Mouse (Mus musculus) layer of hippocampus, postnatal 10 days (tissue): ENCODE data around the gene Dmrta2. TPM values are rescaled to one million over a fixed set of nuclear protein-coding genes. Genes with fewer than 3 reads are reported as not detected.

ENCODE experiments used
- DNase-seq, 2 experiments: peaks; one replicate each; pipeline ENCODE4 v3.0.0; 2021; ENCODE audit warnings: low spot score in 2 of 2
- total RNA-seq, 2 experiments: library from RNA; stranded (reverse); gene quantifications; 2 replicates each; pipeline ENCODE4 v1.2.3; 2021

Dmrta2 gene
- total RNA-seq, 2 experiments from 2014 or later: 6.3 to 8.1 TPM

DNA sequence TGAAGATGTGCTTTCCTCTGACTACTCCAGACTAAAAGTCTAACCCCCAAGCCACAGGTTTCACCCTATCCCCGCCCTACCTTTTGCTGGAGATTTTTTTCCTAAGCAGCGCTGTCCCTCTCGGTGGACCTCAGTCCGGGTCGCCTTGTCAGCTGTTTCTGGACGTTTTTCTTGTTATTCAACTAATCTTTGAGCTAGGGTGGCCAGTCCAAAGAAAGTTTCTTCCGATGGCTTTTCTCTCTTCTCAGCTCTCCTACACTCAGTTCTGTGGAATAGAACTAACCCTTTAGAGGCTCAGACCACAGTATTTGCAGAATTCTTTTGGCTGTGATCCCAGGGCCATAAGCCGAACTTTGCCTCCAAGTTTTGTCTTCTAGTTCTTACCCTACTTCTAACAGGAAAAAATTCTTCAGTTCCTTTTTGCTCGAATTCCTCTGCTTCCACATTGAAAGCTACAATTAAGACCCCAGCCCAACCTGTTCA lies 1.0 kb downstream of the Dmrta2 start:
- no peak for DNase-seq

DNA sequence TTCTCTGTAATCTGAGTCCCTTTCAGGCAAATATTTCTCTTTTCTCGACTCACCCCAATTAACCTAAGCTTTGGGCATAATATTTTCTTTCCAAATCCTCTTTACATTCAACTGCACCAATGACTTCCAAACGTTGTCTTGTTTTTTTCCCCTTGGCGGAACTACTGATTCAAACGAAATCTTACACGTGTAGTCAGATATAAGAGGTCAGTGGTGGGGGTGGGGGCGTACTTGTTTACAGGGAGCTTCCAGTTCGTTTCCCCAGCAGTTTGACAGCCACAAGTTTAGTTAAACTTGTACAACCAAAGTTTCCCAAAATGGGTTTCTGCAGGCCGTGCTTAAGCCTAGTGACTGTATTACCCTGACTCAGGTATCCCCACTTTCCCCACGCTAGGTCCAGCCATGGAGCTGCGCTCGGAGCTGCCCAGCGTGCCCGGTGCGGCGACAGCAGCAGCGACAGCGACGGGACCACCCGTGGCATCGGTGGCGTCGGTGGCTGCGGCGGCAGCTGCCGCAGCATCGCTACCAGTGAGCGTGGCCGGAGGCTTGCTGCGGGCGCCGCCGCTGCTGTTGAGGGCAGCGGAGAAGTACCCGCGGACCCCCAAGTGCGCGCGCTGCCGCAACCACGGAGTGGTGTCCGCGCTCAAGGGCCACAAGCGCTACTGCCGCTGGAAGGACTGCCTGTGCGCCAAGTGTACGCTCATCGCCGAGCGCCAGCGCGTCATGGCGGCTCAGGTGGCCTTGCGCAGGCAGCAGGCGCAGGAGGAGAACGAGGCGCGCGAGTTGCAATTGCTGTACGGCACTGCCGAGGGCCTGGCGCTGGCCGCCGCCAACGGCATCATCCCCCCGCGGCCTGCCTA lies 1.8 kb downstream of the Dmrta2 start:
- peak; percentile 40 to 54 for DNase-seq

DNA sequence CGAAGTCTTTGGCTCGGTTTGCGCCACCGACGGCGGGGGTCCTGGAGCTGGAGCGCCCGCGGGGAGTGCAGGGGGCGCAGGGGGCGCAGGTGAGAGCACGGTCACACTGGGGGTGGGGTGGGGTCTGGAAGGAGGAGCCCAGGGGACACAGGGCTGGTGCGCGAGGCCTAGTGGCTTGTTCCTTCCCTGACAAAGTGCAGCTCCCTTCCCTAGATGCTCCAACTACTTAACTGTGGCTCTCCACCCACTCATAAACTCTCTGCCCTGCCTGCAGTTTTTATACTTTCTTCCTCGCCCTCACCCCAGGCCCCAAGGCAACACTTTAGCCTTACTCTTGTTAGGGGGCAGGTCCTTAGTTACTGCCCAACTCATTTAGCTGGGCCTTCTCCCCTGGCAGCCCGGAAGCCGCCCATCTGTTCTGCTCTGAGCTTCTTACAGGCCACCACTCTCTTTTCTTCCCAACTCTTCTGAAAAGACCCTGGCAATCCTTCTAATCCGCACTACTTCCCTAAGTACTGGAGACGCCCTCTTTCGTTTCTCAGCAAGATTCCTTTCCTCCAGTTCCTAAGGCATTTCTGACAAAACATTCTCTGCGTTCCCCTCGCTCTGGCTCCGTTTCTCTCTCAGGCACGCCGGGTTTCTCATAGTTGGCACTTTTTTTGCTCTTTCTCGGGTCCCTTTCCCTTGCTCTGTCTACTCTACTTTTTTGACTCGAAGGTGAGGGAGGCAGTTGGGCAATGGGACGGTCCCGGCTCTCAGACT lies 2.6 kb downstream of the Dmrta2 start:
- DNase-seq: peak; percentile 37 to 45

DNA sequence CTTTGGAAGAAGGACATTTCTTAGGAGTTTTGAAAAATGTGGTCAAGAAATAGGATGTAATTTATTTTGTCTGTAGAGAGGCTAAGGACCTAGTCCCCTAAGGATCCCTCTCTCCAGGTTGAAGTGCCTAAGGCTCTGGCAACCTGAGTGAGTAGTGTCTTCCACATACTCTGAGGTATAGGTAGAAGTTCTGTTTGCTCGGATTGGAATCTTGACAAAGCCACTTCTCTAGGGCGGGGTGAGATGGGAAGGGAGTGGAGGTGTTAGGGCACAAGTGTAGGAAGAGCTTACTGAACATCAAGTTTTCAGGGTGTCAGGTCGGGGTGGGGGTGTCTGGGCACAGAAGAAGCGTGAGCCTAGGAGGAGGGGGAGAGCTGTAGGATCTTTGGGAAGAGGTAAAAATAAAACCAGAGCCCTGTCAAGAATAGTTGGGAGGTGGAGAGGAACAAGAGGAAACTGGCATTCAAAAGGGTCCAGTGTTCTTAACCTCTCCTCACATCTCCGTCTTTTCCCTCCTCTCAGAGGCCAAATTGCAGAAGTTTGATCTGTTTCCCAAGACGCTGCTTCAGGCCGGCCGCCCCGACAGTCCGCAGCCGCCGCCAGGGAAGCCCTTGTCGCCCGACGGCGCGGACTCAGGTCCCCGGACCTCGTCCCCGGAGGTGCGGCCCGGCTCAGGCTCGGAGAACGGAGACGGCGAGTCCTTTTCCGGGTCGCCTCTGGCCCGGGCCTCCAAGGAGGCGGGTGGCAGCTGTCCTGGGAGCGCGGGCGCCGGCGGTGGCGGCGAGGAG lies 3.4 kb downstream of the Dmrta2 start:
- peak; percentile 37 to 41 for DNase-seq

DNA sequence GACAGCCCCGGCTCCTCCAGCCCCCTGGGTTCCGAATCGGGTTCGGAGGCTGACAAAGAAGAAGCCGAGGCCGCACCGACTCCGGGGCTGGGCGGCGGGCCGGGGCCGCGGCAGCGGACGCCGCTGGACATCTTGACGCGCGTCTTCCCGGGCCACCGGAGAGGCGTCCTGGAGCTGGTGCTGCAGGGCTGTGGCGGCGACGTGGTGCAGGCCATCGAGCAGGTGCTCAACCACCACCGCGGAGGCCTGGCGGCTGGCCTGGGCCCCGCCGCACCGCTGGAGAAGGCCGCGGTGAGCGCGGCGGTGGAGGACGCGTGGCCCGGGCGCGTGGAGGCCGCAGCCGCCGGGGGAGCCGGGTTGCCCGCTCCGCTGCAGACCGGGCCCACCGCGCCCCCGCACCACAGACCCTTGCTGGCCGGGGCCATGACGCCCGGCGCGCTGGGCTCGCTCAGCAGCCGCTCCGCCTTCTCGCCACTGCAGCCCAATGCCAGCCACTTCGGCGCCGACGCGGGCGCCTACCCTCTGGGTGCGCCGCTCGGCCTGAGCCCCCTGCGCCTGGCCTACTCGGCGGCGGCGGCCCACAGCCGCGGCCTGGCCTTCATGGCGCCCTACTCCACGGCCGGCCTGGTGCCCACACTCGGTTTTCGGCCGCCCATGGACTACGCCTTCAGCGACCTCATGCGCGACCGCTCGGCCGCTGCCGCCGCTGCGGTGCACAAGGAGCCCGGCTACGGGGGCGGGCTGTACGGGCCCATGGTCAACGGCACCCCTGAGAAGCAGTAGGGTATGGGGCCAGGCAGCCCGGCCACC lies 4.2 kb downstream of the Dmrta2 start:
- DNase-seq: peak; percentile 43 to 55

DNA sequence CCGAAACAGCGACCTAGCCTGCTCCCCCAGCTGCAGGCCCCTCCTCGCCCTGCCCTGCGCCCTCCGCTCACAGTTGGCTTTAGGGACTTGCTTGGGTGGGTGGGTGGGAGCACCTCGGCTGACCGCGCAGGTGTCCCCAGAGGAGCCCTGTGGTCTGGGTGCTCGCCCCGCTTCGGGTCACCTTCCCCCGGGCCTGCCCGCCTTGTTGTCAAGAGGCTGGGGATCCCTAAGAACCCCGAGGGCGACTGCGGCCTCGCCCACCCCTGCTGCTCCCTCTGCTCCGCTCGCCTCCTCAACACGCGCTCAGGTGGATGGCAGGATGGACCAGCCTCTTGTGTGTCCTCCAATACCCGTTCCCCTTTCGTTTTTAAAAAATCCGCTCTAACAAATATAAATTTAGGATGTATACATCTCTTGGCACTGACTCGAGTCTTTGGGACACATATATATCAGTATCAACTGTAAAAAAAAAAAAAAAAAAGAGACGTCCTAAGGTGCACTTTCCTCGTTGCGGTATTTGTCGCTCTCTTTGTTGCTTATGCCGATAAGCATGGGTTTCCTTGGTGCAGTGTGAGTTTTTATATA lies 4.9 kb downstream of the Dmrta2 start:
- peak in 1 of 2 experiments; percentile 48 for DNase-seq

DNA sequence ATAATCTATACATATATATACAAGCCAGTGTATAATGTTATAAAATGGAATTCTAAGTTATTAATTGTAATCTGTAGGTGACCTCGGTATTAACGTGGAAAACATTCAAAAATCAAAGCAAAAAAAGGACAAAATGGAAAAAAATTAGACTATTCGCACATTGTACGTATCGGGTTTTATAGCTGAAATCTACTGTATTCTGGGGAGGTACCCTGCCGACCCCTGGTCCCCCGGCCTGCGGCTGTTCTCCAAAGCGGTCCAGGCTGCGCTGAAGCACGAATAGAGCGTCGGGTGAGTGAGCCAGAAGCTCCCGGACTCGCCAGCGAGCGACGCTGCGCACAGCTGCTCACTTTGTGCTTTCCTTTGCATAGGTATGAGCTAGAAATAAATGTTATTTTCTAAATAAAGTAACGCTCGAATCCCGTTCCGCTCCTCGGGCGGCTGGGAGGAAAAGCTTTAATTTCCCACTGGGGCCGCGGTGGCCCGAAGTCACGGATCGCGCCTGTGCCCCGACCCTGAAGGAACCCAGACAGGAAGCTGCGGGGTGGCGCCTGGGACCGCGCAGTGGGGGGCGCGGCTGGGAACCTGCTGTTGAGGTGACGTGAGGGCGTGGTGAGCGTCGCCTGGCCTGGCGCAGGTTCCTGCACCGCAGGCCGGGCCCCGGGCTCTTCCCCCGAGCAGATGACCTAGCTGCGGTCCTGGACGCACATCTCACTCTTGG lies 5.6 kb downstream of the Dmrta2 start:
- DNase-seq: peak; percentile 36 to 49

DNA sequence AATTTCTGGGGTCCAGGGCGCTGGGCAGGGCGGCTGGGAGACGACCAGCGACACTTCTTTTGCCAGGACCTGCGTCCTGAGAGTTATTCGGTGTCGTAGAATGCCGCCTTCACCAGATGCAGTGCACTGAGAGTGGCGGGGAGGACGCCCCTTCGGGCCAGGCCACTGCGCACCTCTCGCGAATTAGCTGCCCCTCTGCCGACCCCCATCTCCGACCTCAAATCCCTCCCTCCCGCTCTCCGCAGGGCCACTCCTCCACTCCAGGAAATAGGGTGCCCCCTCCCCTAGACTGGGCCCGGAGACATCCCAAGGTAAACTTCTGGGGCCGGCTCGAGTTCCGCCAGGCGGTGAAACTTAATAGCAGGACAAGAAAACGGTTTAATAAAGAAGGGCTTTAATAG lies 6.2 kb downstream of the Dmrta2 start:
- peak in 1 of 2 experiments; percentile 47 for DNase-seq

DNA sequence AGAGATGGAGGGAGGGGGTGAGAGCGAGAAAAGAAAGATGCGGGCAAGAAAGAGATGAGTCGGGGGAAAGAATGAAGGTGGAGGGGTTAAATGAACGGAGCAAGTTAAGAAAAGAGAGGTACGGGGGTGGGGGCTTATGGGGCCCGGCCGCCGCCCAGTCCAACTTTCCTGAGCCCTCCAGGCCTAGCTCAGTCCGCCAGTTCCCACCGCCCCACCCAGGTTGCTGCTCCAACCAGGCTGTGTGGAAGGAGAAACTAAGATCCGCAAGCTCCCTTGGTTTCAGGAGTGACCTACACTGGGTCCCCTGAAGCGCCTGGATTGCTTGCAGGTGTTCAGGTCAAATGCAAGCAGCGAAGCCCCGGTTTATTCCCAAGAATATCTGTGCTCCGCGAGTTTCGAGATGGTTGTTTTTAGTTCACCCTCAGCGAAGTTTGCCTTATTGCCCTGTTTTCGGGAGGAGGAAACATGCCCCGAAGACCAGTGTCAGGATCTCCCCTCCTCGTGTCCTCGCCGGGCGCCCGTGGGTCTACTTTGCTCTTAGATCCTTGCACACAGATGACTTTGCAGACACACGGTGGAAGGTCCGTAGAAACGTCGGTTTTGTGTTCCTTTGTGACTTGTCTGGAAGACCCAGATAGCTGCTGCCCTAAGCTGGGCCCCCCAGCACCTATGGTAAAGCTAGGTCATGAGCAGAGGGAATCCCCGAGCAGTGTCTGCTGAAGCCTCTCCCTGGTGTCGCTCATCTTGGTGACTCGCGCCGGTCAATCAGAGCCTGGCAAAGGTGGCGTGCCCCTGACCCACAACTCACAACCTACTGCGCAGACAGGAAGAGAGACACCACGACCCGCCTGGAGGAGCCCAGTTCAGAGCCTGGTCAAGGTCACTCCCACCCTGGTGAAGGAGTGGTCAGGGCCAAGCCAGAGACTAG lies 6.9 kb downstream of the Dmrta2 start:
- peak; percentile 25 to 32 for DNase-seq

DNA sequence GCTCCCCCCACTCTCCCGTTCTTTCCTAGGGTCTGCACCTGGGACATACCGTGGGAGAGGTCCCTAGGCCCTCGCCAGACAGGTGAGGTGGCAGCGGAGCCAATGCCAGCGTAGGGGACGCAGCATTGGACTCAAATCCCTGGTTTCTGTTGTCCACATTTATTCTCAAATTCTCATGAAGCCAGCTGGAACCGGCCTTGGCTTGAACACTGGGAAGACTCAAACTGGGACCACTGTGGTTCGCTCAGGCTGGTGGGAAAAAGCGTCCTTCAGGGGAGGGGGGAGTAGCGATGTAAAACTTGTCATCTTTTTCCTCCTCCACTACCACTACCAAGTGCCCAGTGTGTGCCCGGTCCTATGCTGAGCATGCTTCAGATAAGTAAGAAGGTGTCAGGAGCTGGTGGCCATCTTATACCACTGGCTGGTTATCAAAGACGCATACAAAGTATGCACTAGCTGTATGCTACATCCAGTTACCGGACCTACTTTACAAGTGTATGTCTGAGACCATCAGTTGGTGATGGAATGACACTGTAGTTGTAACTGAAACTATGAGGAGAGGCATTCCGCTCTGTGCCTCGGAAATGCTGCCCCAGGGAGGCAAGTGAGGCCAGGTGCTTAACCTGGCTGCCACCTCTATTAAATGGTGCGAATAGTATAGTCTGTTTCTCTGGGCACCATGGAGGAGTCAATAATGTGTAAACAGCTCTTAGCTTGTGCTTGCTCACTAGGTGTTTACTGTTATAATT lies 7.7 kb downstream of the Dmrta2 start:
- peak in 1 of 2 experiments; percentile 18 for DNase-seq

DNA sequence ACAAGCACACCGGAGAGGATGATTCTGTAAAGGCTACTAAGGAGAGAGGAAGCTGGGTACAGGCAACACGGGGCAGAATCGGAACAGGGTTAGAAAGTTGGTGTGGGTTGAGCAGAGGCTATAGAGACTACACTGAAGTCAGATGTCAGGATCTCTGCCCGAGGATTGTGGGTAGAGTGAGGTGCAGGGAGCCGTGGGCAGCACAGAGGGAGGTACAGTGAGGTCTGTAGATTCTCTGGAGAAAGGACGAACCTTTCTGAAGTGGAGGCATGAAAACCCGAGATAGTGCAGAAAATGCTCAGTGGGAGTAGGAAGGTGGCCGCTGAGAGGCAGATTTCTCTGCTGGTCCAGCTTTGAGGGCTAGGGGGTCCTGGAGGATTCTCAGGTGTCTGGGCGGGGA lies 8.4 kb downstream of the Dmrta2 start:
- peak in 1 of 2 experiments; percentile 8 for DNase-seq

DNA sequence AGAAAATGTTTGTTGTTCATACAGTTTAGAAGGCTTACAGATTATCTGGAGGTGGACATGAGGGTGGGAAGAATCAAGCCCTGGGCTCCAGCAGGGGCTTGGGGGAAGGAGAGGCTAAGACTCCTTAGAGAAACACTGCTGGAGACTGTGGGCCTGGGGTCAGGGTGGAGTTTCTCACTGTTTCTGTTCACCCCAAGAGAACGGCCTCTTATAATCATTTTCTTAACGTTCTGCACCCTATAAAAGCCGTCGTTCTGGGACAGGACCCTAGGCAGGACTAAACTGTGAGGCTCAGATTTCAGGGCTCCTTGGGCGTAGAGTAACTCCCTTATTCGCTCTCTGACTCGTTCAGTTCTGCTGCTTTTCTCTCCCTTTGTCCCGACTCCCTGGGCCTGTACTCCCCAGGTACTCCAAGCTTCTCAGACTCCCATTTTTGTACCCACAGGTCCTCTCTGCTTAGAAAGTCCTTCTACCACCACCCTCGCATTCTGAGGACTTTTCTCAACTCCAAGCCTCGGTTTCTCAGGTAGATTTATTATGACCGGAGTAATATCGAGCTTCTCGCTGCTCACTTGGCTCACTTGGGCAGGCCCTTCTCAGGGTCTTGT lies 9.0 kb downstream of the Dmrta2 start:
- DNase-seq: no peak

DNA sequence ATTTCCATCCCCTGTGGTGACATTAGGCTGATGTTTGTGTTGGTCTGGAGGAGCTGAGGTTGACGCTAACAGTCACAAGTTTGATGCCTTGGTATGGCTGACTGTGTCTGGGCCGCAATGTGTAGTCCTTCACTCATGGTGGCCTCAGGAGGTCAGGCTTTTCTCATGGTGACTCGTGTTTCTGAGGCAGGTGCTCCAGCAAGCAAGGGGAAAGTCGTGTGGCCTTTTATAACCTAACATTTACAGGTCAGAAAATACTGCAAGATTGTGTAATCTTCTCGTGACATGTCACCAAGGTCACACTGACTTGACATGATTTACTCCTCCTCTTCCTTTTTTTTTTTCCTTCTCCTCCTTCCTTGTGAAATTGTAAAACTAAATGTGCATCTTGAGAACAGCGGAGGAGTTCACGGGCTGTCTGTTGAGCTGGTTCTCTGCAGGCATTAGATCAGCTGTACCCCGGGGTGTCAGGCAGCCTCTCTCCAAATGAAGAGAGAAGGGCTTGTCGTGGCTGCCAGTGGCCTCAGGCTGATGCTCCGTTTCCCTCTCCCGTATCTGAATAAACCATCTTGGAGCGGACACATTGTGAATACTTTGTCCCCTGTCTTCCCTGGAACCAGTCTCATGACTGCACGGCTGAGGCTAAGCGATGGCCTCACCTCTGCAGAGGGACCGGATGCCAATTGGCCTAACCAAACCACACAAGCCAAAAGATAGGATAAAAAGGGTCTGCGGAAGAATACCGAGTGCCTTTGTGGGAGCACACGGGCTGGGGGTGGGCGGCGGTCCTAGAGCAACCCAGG lies 9.9 kb downstream of the Dmrta2 start:
- DNase-seq: peak in 1 of 2 experiments; percentile 9

DNA sequence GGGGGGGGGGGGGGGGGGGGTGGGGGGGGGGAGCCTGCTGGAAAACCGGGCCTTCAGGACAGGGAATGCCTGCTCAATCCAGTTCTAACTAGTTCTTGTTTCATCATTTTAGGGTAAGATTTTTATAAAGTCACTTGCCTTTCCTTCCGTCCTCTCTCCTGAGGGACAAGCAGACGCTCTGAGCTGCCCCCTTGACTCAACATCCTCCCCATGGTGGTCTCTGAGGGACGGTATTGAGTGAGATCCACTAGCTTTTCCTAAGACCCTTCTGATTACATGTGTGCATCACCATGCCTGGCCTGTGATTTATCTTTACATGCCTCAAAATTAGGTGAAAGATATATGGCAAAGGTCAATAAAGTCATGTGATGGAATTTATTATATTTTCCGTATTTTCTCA lies 10.6 kb downstream of the Dmrta2 start:
- no peak for DNase-seq

DNA sequence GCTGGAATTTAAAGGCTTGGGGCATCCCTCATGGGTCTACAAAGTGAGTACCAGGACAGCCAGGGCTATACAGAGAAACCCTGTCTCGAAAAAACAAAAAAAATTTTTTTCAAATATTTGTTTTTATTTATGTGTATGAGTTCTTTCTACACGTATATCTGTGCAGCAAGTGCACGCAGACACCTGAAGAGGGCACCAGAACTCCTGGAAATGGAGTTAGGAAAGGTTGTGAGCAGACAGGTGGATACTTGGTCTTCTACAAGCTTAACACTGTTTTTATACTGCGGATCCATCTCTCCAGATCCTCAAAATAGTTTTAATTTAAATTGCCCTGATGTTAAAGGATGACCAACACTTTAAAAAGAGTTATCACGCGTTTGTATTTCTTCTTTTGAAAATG lies 11.4 kb downstream of the Dmrta2 start:
- DNase-seq: no peak

DNA sequence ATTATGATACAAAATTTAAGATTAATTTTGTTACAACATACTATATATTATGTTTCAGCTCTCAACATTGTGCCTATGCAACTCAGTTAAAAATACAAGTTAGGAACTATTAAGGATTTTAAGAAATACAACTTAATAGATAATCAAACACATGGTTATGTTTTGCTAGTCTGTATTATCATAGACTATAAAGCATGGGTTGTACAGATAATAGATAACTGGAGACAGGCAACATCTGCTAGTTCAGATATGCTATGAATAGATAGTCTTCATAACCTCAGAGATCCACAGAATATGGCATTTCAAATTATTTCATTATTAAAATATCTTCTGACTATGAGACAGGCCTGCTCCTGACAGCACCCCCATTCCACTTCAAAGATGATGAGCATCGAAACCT lies 28.2 kb downstream of the Dmrta2 start:
- no peak for DNase-seq
